Mouse (Mus musculus) R1 (cell line): ENCODE data around the gene Scamp1.

Source experiments
- DNase-seq: peaks from one replicate; pipeline ENCODE4 v3.0.0-alpha.2; 2018; ENCODE audit warnings: low read depth, low spot score

The Scamp1 gene

DNA sequence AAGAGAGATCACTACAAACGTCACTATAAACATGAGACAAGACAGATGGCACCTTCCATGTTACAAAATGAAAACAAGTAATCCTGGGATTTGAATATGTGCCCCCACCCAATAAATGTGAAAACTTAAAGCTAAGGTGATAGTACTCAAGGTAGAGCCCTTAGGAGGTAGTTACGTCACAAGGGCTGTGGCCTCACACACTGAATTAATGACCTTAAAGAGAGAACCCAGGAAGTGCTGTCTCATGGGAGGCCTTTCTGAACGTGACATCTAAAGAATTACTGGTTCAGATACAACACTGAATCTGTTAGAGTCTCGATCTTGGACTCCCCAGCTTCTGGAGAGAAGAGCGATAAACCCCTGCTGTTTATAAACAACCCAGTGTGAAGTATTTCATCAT, 6.2 kb downstream of the Scamp1 start:
- no peak for DNase-seq

DNA sequence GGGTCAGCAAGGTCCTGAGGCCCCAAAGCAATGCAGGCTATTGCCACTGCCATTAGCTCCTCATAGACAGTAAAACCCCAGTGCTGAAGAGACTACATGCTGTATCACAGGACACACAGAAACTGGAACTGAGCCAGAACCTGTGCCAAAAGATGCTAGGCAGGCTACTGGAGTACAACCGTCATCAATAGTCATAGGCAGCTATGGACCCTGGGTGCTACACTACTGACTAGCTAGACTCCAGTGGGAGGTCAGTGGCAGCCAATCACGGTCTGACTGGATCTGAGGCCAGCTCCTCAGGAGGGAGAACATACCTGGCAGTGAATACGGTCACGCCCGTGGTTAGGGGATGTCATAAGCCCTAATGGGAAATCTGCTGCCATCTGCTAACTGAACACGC, 14.4 kb downstream of the Scamp1 start:
- DNase-seq = no peak

DNA sequence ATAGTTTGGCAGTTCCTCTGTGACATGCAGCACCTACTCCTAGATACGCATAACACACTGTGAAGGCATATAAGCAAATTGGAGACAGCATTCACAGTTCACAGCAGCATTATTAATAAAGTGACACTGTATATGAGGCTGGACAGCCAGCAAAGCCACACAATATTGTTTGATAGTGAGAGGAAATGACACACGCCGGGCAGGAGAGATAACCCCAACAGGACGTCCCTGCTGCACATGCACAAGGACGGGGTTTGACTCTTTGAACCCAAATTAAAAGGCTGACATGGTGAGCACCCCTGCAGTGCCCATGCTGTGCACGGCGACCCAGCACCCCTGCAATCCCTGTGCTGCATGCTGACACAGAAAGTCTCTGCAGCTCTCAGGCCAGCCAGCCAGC, 17.5 kb downstream of the Scamp1 start:
- DNase-seq = no peak

DNA sequence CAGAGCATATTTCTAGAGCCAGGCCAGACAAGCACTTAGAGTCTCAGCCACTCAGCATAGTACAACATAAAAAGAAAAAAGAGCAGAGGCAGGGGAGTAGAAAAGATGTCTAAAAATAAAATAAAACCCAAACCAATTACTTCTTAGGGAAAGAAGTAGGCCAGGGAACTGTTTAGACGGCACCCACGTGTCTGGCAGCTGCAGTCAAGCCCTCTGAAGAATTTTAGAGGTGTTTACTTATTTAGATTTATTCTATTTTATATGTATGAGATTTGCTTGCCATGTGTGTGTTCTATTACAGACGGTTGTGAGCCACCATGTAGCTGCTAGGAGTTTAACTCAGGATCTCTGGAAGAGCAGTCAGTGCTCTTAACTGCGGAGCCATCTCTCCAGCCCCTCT, 18.5 kb downstream of the Scamp1 start:
- DNase-seq = no peak

DNA sequence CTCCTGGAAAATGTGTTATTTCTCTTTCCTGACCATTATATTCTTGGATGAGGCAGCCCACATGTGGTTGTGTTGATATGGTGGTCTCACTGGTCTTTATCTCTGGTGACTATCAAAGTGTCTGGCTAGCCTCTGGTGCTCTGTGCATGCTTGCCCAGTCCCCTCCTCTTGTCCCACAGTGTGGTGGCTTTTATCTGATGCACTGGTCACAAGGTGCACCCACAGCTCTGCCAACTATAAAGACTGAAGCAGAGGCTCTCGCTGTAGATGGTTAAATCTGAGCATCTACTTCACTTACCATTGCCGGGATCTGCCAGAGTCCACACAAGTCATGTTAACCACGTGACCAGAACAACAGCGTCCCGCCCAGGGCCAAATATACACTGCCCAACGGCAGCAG, 19.1 kb downstream of the Scamp1 start:
- no peak for DNase-seq

DNA sequence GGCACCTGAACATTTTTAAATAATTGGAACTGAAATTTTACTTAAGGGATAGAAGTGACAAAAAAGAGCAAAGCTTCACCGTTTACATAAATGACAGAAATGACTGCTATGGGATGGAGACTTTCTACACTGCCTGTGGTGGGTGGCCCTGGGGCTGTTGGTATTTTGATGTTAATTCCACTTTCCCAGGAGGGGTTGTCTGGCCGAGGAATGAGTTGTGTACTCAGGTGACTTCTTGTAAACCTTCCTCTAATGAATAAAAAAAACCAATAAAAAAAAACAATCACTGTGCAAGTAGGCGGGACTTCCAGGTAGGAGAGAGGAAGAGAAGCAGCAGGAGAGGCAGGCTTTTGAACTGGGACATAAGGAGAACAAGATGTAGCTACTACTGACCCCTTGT, 20.4 kb downstream of the Scamp1 start:
- peak; percentile 46 for DNase-seq

DNA sequence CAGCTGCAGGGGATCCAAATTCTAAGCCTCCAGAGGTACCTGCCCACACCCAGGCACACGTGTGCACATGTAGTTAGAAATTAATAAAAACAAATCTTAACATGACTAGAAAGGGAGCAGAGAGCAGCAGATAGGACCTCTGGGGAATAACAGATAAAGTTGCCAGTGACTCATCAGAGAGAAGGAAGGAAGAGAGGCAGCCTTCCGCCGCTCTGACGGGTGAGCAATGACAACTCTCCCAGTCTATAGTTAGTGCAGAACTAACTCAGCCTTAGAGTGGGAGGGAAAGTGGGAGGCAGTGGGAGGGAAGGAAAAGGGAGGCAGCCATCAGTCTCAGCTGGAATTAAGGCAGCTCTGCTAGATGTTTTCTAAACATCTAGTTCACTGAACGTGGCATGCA, 21.7 kb downstream of the Scamp1 start:
- DNase-seq = no peak

DNA sequence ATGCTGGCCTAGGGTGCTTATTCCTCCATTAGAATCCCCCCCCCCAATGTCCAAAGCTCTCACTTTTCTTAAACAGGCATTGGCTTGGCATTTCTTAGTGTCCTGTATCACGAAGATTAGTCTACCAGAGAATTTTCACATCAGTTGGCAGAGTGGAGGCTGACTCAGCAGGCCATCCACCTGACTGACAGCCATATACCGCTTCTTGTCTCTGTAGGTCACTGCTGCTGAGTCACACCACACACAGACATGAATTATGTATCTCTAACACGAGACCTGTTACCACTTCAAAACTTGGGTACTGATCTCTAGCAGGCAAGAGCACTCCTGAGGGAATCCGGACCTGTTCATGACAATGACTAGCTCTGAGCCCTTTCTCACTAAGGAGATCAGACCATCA, 23.1 kb downstream of the Scamp1 start:
- no peak for DNase-seq

DNA sequence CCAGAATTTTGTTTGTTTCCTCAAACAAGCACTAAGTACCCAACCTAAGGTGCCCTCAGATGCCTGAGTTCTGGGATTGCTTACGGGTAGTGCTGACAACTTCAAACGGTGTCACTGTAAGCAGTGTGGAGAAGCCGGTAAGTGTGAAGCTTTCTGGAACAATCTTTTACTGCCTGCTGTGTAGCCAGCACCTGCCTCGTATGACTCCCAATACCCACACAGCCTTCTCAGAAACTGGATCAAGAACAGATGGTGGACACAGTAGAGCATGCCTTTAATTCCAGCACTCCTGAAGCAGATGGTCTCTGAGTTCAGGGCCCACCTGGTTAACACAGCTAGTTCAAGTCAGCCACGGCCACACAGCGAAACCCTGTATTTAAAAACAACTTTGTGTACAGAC, 24.0 kb downstream of the Scamp1 start:
- DNase-seq = no peak

DNA sequence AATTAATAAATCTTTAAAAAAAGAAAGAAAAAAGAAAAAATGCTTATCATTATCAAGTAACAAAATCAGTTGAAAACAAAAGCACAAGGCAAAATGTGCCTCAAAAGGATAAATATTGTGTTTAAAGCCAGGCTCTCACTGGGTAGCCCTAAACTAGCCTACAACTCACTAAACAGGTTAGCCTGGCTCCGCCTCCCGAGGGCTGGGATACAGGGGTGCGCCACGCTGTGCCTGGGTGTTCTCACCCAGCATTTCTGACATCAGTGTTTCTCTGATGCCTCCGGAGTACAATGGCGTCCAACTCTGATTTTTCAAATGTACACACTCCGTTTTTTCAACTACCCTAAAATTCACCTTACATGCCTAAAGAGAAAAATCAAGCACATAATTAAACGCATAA, 24.7 kb downstream of the Scamp1 start:
- no peak for DNase-seq

DNA sequence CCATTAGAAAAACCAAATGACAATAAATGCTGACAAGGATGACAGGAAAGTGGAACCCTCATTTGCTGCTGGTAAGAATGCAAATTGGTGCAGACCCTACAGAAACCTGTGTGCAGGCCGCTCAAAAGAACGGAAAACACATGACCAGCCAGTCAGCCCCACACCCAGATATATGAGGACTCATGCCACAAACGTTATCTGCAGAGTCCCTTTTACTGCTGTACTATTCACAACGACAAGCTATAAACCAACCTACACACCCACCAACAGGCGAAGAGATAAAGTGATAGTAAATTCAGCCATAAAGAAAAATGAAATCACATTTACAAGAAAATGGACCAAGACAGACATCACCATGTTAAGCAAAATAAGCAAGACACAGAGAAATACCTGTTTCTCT, 26.4 kb downstream of the Scamp1 start:
- DNase-seq = no peak

DNA sequence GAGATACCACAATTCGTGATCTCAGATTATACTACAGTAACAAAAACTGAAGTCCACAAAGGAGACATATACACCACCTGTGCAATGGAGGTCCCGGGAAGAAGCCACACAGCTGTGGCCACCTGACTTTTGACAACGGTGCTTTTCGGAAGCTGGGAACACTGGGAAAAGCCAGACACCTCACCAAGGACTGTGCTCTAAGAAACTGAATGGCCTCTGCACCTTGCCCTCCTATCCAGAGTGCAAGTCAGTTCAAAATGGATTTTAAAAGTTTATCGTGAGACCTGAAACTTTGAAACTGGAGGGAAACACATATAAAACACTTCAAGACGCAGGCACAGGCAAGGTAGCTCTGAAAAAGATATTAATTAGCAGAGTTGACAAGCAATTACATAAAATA, 27.1 kb downstream of the Scamp1 start:
- DNase-seq = no peak

DNA sequence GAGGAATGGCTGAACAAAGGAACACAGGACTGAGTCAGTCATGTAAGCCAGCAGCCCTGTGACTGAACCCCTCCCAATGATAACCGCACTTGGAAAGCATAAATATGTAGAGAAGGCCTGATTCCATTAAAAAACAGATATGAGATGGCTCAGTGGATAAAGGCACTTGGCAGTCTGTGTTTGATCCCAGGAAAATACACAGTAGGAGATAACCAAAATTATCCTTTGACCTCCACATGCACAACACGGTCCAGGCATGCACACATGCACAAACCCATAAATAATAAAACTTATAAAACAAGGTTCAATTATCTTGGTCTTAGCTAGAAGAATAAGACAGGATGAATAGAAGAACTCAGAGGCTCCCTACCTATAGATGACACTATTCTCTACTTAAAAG, 27.9 kb downstream of the Scamp1 start:
- no peak for DNase-seq

DNA sequence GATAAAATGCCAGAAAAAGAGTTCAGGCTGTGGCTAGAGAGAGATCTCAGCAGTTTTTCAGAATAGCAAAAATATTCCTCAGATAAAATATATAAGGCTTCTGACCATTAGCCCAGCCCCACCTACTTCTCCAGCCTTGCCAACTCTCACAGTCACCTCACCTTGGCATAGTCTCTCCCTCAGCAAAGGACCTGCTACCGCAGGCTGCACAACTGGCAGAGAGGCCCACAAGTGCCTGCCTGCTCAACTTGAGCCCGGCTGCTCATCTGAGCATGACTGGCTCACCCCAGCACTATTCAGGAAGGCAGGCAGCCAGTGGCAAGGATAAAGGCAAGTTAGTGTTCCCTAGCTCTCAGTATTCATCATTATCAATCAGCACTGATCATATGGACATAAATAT, 30.5 kb downstream of the Scamp1 start:
- DNase-seq = no peak

DNA sequence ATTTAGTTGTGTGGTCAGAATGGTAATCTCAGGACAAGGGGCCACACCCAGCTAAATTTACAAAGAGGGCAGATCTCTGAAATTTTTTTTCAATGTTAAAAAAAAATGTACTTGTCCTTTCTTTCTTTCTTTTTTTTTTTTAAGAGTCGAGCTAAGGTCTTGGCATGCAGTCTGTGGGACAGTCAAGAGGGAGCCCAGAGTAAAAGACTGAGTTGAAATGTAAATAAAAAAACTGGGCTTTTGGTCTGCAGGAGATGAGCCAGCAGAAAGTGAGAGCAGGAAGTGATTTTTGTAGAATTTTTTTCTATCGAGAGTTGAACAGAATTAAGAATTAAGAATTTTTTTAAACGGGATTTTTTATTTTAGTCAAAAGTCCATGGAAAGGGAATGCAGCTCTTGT, 31.4 kb downstream of the Scamp1 start:
- no peak for DNase-seq

DNA sequence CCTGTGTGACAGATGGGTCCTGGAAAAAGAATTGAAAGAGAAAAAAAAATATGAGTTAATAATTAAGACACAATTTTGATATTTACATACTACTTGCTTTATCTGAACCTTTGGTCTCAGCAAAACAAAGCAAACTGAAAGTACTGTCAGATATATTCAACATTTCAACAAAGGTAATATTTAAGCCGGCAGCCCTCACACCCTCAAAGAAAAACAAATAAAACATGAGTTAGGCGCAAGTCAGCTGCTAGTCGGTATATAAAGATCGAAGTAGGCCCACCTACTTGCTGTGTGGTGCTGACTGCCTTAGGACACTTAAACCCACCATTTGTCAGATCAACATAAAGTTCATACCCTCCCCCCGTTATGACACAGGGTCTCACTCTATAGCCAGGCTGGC, 32.6 kb downstream of the Scamp1 start:
- no peak for DNase-seq

DNA sequence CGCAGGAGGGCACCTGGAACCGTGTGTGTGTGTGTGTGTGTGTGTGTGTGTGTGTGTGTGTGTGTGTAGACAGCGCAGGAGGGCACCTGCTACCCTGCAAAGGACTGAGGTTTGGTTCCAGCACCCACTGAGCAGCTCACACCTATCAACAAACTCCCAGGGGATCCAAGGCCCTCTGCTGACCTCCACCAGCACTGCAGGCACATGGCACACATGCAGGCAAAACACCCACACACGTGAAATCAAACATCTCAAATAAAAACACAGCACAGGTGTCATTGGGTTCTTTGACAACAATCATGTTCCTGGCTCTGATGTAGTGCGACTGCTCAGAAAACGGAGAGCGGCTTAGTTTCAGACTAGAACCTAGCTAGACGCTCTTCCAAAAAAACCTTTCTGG, 34.9 kb downstream of the Scamp1 start:
- peak; percentile 28 for DNase-seq

DNA sequence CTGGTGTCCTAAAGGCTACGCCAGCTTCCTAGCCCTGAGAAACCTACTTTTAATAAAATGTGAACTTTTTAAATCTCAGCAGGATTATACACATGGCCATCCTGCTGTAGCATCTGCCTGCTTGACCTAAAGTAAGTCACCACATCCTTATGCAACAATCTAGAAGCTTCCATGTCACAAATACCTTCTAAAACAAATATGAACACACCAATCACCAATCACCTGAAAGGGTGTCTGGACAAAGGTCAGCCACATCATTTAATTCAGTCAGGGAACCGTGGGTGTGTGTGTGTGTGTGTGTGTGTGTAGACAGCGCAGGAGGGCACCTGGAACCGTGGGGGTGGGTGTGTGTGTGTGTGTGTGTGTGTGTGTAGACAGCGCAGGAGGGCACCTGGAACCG, 35.5 kb downstream of the Scamp1 start:
- DNase-seq = no peak

DNA sequence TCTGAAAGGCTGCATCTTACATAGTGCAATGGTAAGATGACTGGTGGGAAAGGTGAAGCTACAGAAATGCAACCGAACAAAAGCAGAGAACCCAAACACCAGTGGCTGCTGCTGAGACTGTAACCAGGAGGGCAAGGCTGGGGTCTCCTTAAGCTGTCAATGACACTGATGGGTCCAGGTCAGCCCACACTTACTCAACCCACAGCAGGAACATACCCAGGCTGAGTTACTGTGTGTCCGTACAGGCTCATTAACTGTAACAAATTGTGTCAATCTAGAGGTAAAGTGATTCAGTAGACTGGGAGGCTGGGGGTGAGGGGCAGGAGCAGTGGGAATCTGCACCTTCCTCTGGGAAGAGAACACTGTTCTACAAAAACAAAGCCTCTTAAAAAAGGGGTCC, 42.8 kb downstream of the Scamp1 start:
- DNase-seq = no peak

DNA sequence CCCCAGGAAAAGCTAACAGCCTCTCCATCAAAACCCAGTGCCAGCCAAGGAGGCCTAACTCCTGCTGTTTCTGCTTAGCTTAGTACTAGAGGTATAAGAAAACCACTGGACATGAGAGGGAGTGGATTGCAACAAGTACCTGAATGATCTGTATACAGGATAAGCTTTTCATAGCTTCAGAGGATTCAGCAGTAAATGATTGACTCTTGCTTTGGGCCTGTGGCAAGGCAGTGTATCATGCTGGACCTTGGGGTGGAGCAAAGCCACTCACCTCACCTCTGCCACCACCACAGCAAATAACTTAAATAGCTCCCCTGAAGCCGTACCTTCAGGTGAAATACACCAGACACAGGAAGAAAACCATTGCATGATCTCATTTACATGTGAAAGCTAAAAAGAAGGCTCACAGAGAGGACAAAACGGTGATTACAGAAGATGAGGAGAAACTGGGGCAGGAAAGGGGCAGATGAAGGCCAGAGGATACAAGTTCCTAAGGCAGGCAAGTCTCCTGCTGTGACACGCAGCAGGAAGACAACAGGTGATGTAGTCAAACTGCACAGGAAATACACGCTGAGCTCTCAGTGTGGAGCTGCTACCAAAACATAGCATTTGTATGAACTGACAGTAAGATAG, 43.6 kb downstream of the Scamp1 start:
- DNase-seq = peak; percentile 88

DNA sequence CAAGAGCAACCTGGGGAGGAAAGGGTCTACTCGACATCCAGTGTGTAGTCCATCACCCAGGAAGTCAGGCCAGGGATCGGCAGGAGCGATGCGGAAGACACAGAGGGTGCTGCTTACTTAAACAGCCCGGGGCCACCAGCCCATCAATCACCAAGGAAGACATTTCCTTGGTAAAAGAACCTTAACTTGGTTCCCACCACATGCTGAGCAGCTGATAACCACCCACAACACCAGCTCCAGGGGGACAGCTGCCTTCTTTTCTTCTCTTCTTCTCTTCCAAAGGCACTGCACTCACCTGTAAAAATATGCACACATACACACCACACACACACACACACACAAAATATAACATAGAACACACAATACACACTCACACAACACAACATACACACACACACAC, 44.8 kb downstream of the Scamp1 start:
- no peak for DNase-seq

DNA sequence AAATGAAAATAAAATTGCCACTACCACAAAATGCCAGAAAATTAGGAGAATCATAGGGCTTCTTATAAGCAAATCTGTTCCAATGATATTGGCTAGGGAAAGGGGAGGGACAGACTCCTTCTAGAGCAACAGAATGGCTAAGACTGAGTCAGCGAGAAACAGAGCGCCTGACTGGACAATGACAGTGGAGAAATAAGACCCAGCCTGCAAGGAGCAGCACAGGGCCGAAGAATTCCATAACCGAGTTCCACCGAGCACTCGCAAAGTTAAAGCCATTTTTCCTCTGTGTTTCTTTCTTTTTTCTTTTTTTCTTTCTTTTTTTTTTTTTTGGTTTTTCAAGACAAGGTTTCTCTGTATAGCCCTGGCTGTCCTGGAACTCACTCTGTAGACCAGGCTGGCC, 45.5 kb downstream of the Scamp1 start:
- no peak for DNase-seq

DNA sequence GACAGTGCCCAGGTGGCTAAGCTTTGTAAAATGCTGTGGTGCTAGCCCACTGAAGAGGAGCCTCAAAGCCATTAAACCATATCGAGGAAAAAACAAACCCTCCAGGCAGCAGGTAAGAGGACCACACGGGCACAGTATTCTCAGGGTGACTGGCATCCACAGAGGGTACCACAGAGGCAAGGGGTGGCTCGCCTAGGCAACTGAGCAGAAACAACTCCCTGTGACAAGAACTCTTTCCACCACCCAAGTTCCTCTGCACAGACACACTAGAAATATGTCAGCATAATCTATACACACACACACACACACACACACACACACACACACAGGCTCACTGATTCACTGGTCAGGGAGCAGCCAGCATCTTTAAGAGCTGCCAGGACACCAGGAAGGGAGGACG, 46.2 kb downstream of the Scamp1 start:
- no peak for DNase-seq

DNA sequence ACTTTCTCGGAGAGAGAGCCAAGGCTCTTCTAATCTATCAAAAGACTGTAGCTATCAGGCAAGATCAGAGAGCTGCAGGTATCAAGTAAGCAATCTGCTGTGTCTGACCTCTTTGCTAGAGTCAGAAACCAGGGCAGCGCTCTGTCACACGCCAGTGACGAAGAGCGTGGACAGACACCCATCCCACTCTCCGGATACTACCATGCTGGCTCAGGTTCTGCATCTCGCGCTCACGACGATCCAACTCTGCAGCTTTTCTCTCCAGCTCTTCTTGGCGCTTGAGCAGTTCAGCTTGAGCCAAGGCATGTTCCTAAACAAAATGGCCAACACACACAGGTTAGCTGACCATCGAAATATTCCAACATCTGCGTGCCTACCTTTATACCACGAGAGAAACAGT, 53.8 kb downstream of the Scamp1 start:
- no peak for DNase-seq
